Mouse (Mus musculus) embryo, embryonic 9.5 days (tissue): Measurements from ENCODE around the gene Ccdc162.

Source experiments
- DNase-seq: peaks from one replicate; pipeline ENCODE4 v3.0.0-alpha.2; 2017; ENCODE audit errors: extremely low spot score

Ccdc162 gene

GRCm38 (mm10) chr10:41542057-41542456, 174.4 kb downstream of the Ccdc162 start:
- DNase-seq = no peak

GRCm38 (mm10) chr10:41538986-41539385, 177.4 kb downstream of the Ccdc162 start:
- DNase-seq = no peak

- no peak for DNase-seq
These were observed 178.5 kb downstream of the Ccdc162 start for GRCm38 (mm10) chr10:41537983-41538330.

- DNase-seq = no peak
These were observed 179.0 kb downstream of the Ccdc162 start for GRCm38 (mm10) chr10:41537226-41537982.

GRCm38 (mm10) chr10:41536714-41537113, 179.7 kb downstream of the Ccdc162 start:
- no peak for DNase-seq

- no peak for DNase-seq
These were observed 180.4 kb downstream of the Ccdc162 start for GRCm38 (mm10) chr10:41535991-41536390.

- no peak for DNase-seq
These were observed 186.5 kb downstream of the Ccdc162 start for GRCm38 (mm10) chr10:41529972-41530371.

GRCm38 (mm10) chr10:41525696-41526095, 190.7 kb downstream of the Ccdc162 start:
- no peak for DNase-seq

- no peak for DNase-seq
These were observed 193.0 kb downstream of the Ccdc162 start for GRCm38 (mm10) chr10:41523386-41523785.

- DNase-seq = no peak
These were observed 196.1 kb downstream of the Ccdc162 start for GRCm38 (mm10) chr10:41520410-41520673.

GRCm38 (mm10) chr10:41519640-41520409, 196.6 kb downstream of the Ccdc162 start:
- DNase-seq = no peak

GRCm38 (mm10) chr10:41518981-41519618, 197.3 kb downstream of the Ccdc162 start, which contains the start of gene Cd164:
TSS of gene Cd164 (plus strand) at chr10:41519414.
- DNase-seq = peak; percentile 93

- no peak for DNase-seq
These were observed 197.9 kb downstream of the Ccdc162 start for GRCm38 (mm10) chr10:41518508-41518980.

- no peak for DNase-seq
These were observed 201.5 kb downstream of the Ccdc162 start for GRCm38 (mm10) chr10:41514921-41515320.

- no peak for DNase-seq
These were observed 202.1 kb downstream of the Ccdc162 start for GRCm38 (mm10) chr10:41514301-41514700.

GRCm38 (mm10) chr10:41509160-41509559, 207.3 kb downstream of the Ccdc162 start:
- DNase-seq = no peak

- peak; percentile 65 for DNase-seq
These were observed 211.0 kb downstream of the Ccdc162 start for GRCm38 (mm10) chr10:41505446-41505845.

- DNase-seq = no peak
These were observed 211.4 kb downstream of the Ccdc162 start for GRCm38 (mm10) chr10:41504996-41505395.

GRCm38 (mm10) chr10:41500941-41501340, 215.5 kb downstream of the Ccdc162 start:
- no peak for DNase-seq

- DNase-seq = no peak
These were observed 225.3 kb downstream of the Ccdc162 start for GRCm38 (mm10) chr10:41491111-41491510.

- DNase-seq = no peak
These were observed 225.9 kb downstream of the Ccdc162 start for GRCm38 (mm10) chr10:41490518-41490873.

- DNase-seq = peak; percentile 98
These were observed 226.5 kb downstream of the Ccdc162 start, which contains the start of the genes Smpd2 and Ppil6 for GRCm38 (mm10) chr10:41489708-41490517. TSS of gene Smpd2 (minus strand) at chr10:41490369. TSS of gene Ppil6 (plus strand) at chr10:41490439.
